Mouse (Mus musculus): ENCODE results near the gene Ddx46. TPM values are rescaled to one million over a fixed set of nuclear protein-coding genes. Genes with fewer than 3 reads are reported as not detected.
"Not testable (repeated sequence)": the region's sequence is repeated elsewhere in the genome, so short reads cannot be mapped to it uniquely, and the experiment has no call there.

The Ddx46 gene
- polyA plus RNA-seq, 1 experiment = 5.1 TPM

- no peak overlapping the region for H3K4me3 ChIP-seq (ENCODE audit: low read depth, low read length)
- WGBS = 92% methylated on average over 7 of the region's 7 CpGs
- no peak overlapping the region for H3K27ac ChIP-seq (ENCODE audit: insufficient read depth, low read depth, low read length)
- TF ChIP-seq POLR2A (IDR thresholded peaks at IDR 0.05; ENCODE audit: low read depth, low read length) (no peak), CTCF (IDR thresholded peaks at IDR 0.05; ENCODE audit: extremely low read depth, insufficient read length, insufficient replicate concordance, low read depth, low read length) (no peak)
- no peaks in the 10 kb centered on the region for H3K4me1 ChIP-seq (ENCODE audit: control insufficient read depth, insufficient read depth, insufficient read length, low read length)
- peaks cover 26% of the 10 kb centered on the region; the same call in 1 of the 2 replicates for H3K36me3 ChIP-seq (ENCODE audit: control insufficient read depth, insufficient read depth, low read length)
- H3K27me3 ChIP-seq (ENCODE audit: control insufficient read depth, insufficient read depth, low read length) = no peaks in the 10 kb centered on the region
These were observed 22.8 kb upstream of the Ddx46 start for GRCm38 (mm10) chr13:55611996-55612395.

- 52% methylated on average over 5 of the region's 5 CpGs for WGBS
- no peaks in the 10 kb centered on the region for H3K4me1 ChIP-seq (ENCODE audit: control insufficient read depth, insufficient read depth, insufficient read length, low read length)
- no peaks in the 10 kb centered on the region for H3K27me3 ChIP-seq (ENCODE audit: control insufficient read depth, insufficient read depth, low read length)
- TF ChIP-seq CTCF (IDR thresholded peaks at IDR 0.05; ENCODE audit: extremely low read depth, insufficient read length, insufficient replicate concordance, low read depth, low read length) (no peak), POLR2A (IDR thresholded peaks at IDR 0.05; ENCODE audit: low read depth, low read length) (no peak)
- no peak overlapping the region for H3K4me3 ChIP-seq (ENCODE audit: low read depth, low read length)
- H3K36me3 ChIP-seq (ENCODE audit: control insufficient read depth, insufficient read depth, low read length) = peaks cover 16% of the 10 kb centered on the region; the same call in 1 of the 2 replicates
- no peak overlapping the region for H3K27ac ChIP-seq (ENCODE audit: insufficient read depth, low read depth, low read length)
These were observed 21.4 kb upstream of the Ddx46 start for GRCm38 (mm10) chr13:55613471-55613870.

GRCm38 (mm10) chr13:55619328-55619727, 15.5 kb upstream of the Ddx46 start:
- Histone ChIP-seq H3K4me3 (ENCODE audit: low read depth, low read length) (no peak overlapping the region), H3K36me3 (ENCODE audit: control insufficient read depth, insufficient read depth, low read length) (no peaks in the 10 kb centered on the region), H3K27ac (ENCODE audit: insufficient read depth, low read depth, low read length) (no peak overlapping the region), H3K27me3 (ENCODE audit: control insufficient read depth, insufficient read depth, low read length) (no peaks in the 10 kb centered on the region), H3K4me1 (ENCODE audit: control insufficient read depth, insufficient read depth, insufficient read length, low read length) (peaks cover 3% of the 10 kb centered on the region; the same call in 1 of the 2 replicates)
- no peak for TF ChIP-seq POLR2A (IDR thresholded peaks at IDR 0.05; ENCODE audit: low read depth, low read length)
- no peak for TF ChIP-seq CTCF (IDR thresholded peaks at IDR 0.05; ENCODE audit: extremely low read depth, insufficient read length, insufficient replicate concordance, low read depth, low read length)
- WGBS = 89% methylated on average over 4 of the region's 4 CpGs

DNA sequence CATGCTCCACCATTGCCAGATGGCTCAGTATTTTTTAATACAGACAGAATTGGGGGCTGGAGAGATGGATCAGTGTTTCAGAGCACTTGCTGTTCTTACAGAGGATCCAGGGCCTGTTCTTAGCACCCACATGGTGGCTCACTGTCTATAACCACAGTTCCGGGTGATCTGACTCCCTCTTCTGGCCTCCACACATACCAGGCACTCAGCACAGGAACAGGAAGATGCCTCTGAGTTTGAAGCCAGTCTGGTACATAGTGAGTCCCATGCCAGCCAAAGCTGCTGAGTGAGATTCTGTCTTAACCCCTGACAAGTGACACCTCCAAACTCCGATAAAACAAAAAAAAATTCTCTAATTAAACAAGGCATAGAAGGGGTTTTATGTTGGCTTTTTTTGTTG, 14.6 kb upstream of the Ddx46 start:
- TF ChIP-seq CTCF (IDR thresholded peaks at IDR 0.05; ENCODE audit: extremely low read depth, insufficient read length, insufficient replicate concordance, low read depth, low read length) (no peak), POLR2A (IDR thresholded peaks at IDR 0.05; ENCODE audit: low read depth, low read length) (no peak)
- no peak overlapping the region for H3K4me3 ChIP-seq (ENCODE audit: low read depth, low read length)
- H3K27me3 ChIP-seq (ENCODE audit: control insufficient read depth, insufficient read depth, low read length) = no peaks in the 10 kb centered on the region
- WGBS = 70% methylated on average over 2 of the region's 2 CpGs
- no peaks in the 10 kb centered on the region for H3K36me3 ChIP-seq (ENCODE audit: control insufficient read depth, insufficient read depth, low read length)
- no peak overlapping the region for H3K27ac ChIP-seq (ENCODE audit: insufficient read depth, low read depth, low read length)
- peaks cover 3% of the 10 kb centered on the region; the same call in 1 of the 2 replicates for H3K4me1 ChIP-seq (ENCODE audit: control insufficient read depth, insufficient read depth, insufficient read length, low read length)

DNA sequence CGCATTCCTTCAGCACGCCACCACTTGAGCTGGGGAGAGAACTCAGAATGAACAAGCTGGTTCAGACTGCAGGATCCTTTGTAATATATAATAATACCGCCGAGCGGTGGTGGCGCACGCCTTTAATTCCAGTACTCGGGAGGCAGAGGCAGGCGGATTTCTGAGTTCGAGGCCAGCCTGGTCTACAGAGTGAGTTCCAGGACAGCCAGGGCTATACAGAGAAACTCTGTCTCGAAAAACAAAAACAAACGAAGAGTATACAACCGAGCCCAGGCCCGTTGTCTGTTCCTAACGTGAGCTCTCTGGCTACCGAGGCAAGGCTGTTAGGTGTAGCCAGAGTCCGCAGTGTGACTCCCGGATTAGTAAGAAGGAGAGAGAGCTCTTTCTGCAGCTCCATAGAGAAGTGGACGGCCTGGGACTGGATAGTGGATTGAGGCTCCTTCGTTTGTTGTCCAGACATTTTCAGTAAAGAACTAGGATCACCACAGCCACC, 12.6 kb upstream of the Ddx46 start:
- not testable (repeated sequence) for H3K4me1 ChIP-seq (ENCODE audit: control insufficient read depth, insufficient read depth, insufficient read length, low read length); H3K27me3 ChIP-seq (ENCODE audit: control insufficient read depth, insufficient read depth, low read length); H3K36me3 ChIP-seq (ENCODE audit: control insufficient read depth, insufficient read depth, low read length)
- peak overlapping the region; percentile 82 for H3K4me3 ChIP-seq (ENCODE audit: low read depth, low read length)
- WGBS = 8% methylated on average over 20 of the region's 20 CpGs
- H3K27ac ChIP-seq (ENCODE audit: insufficient read depth, low read depth, low read length) = peak overlapping the region; percentile 61; the same call in 1 of the 2 replicates

DNA sequence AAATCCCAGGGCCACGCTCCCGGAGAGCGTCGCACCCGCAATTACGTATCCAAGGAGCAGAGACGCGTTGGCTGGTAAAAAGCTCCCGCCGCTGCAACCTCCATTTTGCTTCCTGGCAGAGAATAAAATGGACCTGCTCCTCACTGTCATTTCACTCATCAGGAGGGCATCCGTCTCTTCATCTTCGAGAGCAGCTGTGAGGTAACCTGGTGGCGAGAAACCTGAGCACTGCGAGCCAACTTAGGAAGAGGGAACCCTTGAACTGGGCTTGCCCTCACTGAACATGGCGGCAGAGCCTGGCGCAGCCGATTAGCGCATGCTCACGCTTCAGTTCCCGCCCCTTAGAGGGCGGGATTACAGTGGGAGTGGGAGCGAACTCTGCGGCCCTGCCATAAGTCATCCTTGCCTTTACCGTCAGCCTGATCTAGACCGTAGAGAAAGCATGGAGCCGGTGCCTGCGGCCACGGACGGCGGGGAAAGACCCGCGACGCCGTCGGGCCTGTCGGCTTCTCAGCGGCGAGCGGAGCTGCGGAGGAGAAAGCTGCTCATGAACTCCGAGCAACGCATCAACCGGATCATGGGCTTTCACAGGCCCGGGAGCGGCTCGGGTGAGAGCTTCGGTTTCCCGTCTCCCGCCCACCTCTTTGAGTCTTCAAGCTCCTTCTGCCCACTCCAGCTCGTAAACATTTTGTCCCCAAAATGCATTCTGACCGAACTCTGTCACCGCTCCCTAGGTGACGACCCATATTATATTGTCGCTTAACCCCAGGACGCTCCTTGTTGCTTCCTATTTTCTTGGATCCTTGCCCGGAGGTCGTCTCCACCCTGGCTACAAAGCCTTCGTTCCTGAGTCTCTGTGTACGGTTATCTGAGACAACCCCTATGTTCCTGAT, 11.9 kb upstream of the Ddx46 start, which contains the start of gene Caml:
Gene Caml, plus strand, starts transcription at position 357 of the 893 bp plus-strand sequence.
- no peaks in the 10 kb centered on the region for H3K27me3 ChIP-seq (ENCODE audit: control insufficient read depth, insufficient read depth, low read length)
- WGBS = under 1% methylated on average over 59 of the region's 59 CpGs
- H3K4me1 ChIP-seq (ENCODE audit: control insufficient read depth, insufficient read depth, insufficient read length, low read length) = peaks cover 3% of the 10 kb centered on the region; the same call in 1 of the 2 replicates
- no peaks in the 10 kb centered on the region; the same call in 1 of the 2 replicates for H3K36me3 ChIP-seq (ENCODE audit: control insufficient read depth, insufficient read depth, low read length)
- peak within 1 kb of the TSS; percentile 82 for H3K4me3 ChIP-seq (ENCODE audit: low read depth, low read length)
- H3K27ac ChIP-seq (ENCODE audit: insufficient read depth, low read depth, low read length) = peak within 1 kb of the TSS; percentile 61
- peak; percentile 85 for TF ChIP-seq POLR2A (IDR thresholded peaks at IDR 0.05; ENCODE audit: low read depth, low read length)
- no peak for TF ChIP-seq CTCF (IDR thresholded peaks at IDR 0.05; ENCODE audit: extremely low read depth, insufficient read length, insufficient replicate concordance, low read depth, low read length)

DNA sequence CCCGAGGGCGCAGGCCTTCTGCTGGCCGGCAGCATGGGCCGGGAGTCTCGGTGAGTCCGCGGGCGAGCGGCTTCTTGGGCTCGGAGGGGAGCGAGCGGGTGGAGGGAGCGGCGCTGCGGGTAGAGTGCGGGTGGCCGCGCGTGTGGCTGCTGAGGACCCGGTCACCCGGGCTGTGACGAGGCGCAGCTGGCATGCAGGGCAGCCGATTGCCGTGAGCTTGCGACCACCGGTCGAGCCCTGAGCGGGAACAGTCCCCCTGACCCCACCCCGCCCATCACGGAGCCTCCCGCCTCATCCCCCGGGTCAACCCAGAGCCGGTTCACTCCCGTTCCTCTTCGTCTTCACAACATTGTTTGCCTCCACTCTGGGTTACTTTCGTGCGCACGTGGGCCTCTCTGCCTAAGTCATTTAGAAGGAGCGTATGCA, 332 bp downstream of the Ddx46 start:
- TF ChIP-seq POLR2A (IDR thresholded peaks at IDR 0.05; ENCODE audit: low read depth, low read length) (no peak), CTCF (IDR thresholded peaks at IDR 0.05; ENCODE audit: extremely low read depth, insufficient read length, insufficient replicate concordance, low read depth, low read length) (no peak)
- peaks cover 3% of the 10 kb centered on the region for H3K4me1 ChIP-seq (ENCODE audit: control insufficient read depth, insufficient read depth, insufficient read length, low read length)
- H3K27ac ChIP-seq (ENCODE audit: insufficient read depth, low read depth, low read length) = no peak overlapping the region
- no peaks in the 10 kb centered on the region for H3K27me3 ChIP-seq (ENCODE audit: control insufficient read depth, insufficient read depth, low read length)
- peaks cover 15% of the 10 kb centered on the region for H3K36me3 ChIP-seq (ENCODE audit: control insufficient read depth, insufficient read depth, low read length)
- under 1% methylated on average over 40 of the region's 40 CpGs for WGBS
- peak overlapping the region; percentile 86 for H3K4me3 ChIP-seq (ENCODE audit: low read depth, low read length)

Measured in small intestine, adult 2 months (tissue).